Mouse (Mus musculus) layer of hippocampus, adult 2 months (tissue): ENCODE results near the gene Dnajc12. TPM values are rescaled to one million over a fixed set of nuclear protein-coding genes. Genes with fewer than 3 reads are reported as not detected.
"Not testable (repeated sequence)": the region's sequence is repeated elsewhere in the genome, so short reads cannot be mapped to it uniquely, and the experiment has no call there.

Experiments
- DNase-seq, 2 experiments: peaks; one replicate each; pipeline ENCODE4 v3.0.0; 2022; ENCODE audit warnings: low spot score in 2 of 2
- H3K27ac ChIP-seq: fragments of 200-600 bp; 2 replicates; pipeline ENCODE4 v1.8.1; 2022
- H3K4me3 ChIP-seq: fragments of 200-600 bp; 2 replicates; pipeline ENCODE4 v1.8.1; 2022; ENCODE audit warnings: mild to moderate bottlenecking
- CTCF ChIP-seq: fragments of 200-600 bp; conservative IDR thresholded peaks from 2 replicates; pipeline ENCODE4 v1.8.1; 2022; ENCODE audit warnings: antibody characterized with exemption, mild to moderate bottlenecking, moderate library complexity
- total RNA-seq, 2 experiments: library from RNA; stranded (reverse); gene quantifications; 2 replicates each; pipeline ENCODE4 v1.2.3; 2021

Gene Dnajc12
- total RNA-seq, 2 experiments from 2014 or later = 22.5 to 25.2 TPM

DNA sequence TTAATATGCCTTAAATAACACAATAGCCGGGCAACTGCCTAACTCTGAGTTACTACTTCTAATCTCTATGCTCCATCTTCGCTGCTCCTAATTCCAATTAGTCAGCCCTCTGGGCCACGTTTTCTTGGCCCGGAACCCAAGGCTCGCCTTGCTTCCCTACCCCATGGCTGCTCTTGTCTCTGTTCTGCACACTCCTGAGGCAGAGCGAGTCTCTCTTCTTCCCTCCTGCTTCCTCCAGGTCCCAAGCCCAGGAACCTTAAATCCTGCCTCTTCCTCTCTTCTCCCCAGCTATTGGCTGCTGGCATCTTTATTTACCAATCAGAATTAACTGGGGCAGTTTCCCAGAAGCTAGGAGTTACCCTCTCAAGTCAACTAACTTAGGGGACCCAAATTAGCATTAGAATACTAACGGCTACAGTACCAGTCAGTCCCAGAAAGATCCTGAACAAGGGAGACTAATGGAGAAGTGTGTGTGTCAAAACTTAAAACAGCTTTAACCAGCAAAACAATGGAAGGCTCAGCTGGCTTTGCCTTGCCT is 16.3 kb upstream of the Dnajc12 start:
- no peak for DNase-seq
- TF ChIP-seq CTCF = no peak

DNA sequence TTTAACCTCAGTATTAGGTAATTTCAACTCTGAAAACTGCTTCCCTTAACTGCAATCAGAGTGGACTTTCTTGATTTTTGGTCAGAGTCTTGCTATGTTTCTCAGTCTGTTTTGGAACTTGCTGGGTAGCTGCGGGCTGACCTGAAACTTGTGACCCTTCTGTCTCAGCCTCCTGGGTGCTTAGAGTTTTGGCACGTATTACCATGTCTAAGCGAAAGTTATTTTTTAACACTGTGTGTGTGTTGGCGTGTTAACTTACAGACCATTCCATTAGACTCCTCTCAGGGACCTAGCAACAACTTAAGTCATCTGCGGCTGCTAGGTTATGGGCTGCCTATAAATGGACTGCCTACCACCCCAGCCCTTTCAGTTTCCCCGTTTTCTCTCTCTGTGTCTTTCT is 14.9 kb upstream of the Dnajc12 start:
- no peak for TF ChIP-seq CTCF

More for the DNA sequence above, 16.3 kb upstream of the Dnajc12 start:
- Histone ChIP-seq H3K4me3 (no peak overlapping the region), H3K27ac (no peak overlapping the region)

DNA sequence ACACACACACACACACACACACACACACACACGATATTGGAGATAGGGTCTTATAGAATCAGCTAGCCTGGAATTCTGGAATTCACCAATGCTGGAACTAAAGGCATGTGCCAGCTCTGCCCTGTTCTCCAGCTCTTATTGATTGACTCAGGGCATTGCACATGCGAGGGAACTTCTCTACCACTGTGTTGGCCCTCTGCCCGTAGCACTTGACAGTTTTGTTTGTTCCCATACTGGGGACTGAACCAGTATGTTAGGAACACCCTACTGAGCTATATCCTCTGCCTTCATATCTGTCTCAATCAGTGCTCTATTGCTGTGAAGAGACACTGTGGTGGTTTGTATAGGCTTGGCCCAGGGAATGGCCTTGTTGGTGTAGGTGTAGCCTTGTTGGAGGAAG is 14.2 kb upstream of the Dnajc12 start:
- no peak for DNase-seq
- no peak overlapping the region for H3K27ac ChIP-seq
- TF ChIP-seq CTCF = no peak
- H3K4me3 ChIP-seq = no peak overlapping the region

More for the DNA sequence above, 14.9 kb upstream of the Dnajc12 start:
- no peak for DNase-seq
- no peak overlapping the region for H3K4me3 ChIP-seq
- H3K27ac ChIP-seq = no peak overlapping the region

GRCm38 (mm10) chr10:63376303-63376702 is 5.9 kb upstream of the Dnajc12 start:
- no peak overlapping the region for H3K27ac ChIP-seq
- no peak for TF ChIP-seq CTCF
- no peak for DNase-seq
- H3K4me3 ChIP-seq = no peak overlapping the region

- Histone ChIP-seq H3K27ac (no peak overlapping the region), H3K4me3 (no peak overlapping the region)
- TF ChIP-seq CTCF = peak; percentile 96
- peak; percentile 63 to 64 for DNase-seq
Measured at GRCm38 (mm10) chr10:63377468-63377867, 4.8 kb upstream of the Dnajc12 start.

DNA sequence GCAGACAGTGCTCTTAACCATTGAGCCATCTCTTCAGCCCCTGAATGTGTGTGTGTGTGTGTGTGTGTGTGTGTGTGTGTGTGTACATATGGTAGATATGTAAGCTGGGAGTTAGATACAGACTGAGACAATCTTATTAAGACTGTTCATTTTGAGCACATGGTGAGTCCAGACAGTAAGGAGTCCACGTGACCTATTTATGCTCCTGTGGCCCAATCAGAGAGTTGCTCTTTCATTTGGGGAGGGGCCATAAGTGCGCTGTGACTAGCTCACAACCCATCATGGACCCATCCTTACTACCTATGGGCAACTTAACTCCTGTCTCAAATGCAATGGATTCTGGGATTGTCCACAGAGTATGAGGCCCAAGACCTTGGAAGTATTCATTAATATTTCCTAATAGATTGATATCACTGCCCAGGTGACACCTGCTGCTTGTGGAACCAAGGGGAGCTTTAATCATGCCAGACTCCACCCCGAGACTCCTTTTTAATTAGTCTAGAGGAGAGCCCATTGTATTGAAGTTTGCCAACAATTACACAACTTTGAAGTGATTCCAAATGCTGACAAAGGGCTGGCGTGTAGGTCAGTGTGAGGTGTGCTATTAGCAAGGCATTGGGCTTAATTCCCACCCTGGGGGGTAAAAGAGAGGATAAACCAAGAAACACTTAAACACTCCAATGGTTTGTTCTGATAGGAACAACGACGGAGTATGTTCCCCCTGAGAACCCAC is 3.1 kb upstream of the Dnajc12 start:
- DNase-seq = no peak

DNA sequence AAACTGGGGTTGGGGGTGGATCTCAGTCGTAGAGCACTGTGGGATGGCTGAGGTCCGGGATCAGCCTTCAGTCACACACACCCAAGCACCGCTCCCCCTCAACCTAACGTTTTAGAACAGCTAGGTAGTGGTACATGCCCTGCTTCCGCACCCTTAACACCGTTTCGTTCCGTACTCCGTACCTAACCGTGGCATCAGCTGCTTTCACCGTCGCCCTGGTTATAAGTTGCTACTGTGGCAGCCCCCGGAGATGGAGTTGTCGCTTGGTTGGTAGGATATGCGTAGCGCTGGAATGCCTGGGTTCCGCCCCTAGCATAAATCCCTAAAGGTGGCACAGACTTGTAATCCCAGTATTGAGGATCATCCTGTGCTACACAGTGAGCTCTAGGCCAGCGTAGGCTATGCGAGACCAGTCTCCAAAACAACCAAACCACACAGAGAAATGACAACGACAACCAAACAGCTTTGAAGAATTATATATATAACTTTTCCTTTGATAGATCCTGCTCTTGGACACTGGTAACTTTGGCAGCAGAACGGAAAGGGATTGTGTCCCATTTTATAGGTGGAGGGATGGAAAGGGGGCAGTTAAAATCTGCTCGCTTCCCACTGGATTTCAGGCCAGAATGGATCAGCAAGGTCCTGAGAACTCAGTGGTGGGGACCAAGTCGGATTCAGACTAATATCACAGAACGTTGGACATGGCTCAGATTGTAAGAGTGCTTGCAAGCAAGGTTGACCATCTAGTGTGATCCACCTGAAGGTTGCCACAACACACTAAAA is 554 bp upstream of the Dnajc12 start, which contains the start of gene Sirt1:
Sirt1 (minus strand) TSS at position 207 of the 783 bp plus-strand sequence.
- Histone ChIP-seq H3K4me3 (peak within 1 kb of the TSS; percentile 76), H3K27ac (peak within 1 kb of the TSS; percentile 91)
- no peak for TF ChIP-seq CTCF
- DNase-seq = peak in 1 of 2 experiments; percentile 10

More for the DNA sequence above, 3.1 kb upstream of the Dnajc12 start:
- no peak for TF ChIP-seq CTCF
- Histone ChIP-seq H3K27ac (no peak overlapping the region), H3K4me3 (no peak overlapping the region)

DNA sequence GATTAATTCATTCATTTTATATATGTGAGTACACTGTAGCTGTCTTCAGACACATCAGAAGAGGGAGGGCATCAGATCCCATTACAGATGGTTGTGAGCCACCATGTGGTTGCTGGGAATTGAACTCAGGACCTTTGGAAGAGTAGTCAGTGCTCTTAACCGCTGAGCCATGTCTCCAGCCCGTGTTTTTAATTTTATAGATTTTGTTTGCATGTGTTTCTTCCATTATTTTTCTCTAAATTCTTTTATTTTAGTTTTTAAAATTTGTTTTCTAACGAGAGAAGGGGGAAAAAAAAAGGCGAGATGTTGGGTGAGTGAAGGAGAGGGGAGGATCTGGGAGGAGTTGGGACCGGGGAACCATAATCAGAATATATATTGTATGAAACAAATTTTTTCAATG is 3.7 kb downstream of the Dnajc12 start:
- H3K27ac ChIP-seq = peak overlapping the region; percentile 73; the same call in 1 of the 2 replicates
- peak overlapping the region; percentile 89 for H3K4me3 ChIP-seq
- not testable (repeated sequence) for DNase-seq

DNA sequence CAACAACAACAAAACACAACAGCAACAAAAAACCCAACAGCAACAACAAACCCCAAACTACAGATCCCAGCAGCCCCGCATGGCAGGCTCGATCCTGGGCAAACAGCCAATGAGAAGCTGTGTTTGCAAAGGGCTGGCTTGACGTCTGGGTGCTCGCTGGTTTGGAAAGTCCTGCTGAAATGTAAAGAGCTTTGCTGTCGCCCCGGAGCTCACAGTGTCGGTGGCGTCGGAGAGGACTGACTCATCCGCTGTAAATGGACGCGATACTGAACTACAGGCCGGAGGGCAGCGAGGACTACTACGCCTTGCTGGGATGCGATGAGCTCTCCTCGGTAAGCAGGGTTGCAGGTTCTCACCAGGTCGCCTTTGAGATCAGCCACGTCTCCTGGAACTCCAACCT is 4.2 kb downstream of the Dnajc12 start:
- Histone ChIP-seq H3K4me3 (peak overlapping the region; percentile 89), H3K27ac (peak overlapping the region; percentile 73)
- peak; percentile 88 to 90 for DNase-seq
- TF ChIP-seq CTCF = no peak

DNA sequence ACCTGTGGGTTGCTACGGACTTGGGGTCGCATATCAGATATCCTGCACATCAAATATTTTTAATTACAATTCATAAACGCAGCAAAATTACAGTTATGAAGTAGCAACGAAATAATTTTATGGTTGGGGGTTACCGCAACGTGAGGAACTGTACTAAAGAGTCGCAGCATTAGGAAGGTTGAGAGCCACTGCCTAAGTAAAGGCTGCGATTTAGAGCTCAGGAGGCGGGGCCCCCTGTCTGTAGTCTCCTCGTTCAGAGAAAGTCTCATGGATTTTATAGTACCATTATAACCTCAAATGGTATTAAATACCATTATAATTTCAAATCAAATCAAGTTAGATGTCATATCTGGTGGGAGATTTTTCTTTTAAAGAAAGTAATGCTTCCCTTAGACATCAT is 4.7 kb downstream of the Dnajc12 start:
- DNase-seq = no peak
- Histone ChIP-seq H3K27ac (peak overlapping the region; percentile 73; the same call in 1 of the 2 replicates), H3K4me3 (peak overlapping the region; percentile 89)
- TF ChIP-seq CTCF = no peak

- Histone ChIP-seq H3K4me3 (no peak overlapping the region), H3K27ac (no peak overlapping the region)
- no peak for DNase-seq
- no peak for TF ChIP-seq CTCF
Measured at GRCm38 (mm10) chr10:63388948-63389347, 6.7 kb downstream of the Dnajc12 start.

- Histone ChIP-seq H3K27ac (no peak overlapping the region), H3K4me3 (no peak overlapping the region)
- no peak for DNase-seq
- no peak for TF ChIP-seq CTCF
Measured at GRCm38 (mm10) chr10:63396963-63397362, 14.7 kb downstream of the Dnajc12 start.
